Mouse (Mus musculus) brain, embryonic 14.5 days (tissue): ENCODE measurements around the gene Dhps.
A peak's percentile ranks its signal among the peaks of the same experiment; 100 is the strongest.

Experiments
- CTCF ChIP-seq: fragments of 200-500 bp; IDR thresholded peaks from 2 replicates; pipeline ENCODE4 v1.5.1; 2012; ENCODE audit warnings: inconsistent platforms, mild to moderate bottlenecking, moderate library complexity, borderline replicate concordance; ENCODE audit not compliant: insufficient read depth, insufficient read length; ENCODE audit errors: extremely low read depth
- POLR2A ChIP-seq: fragments of 200-500 bp; IDR thresholded peaks from 2 replicates; pipeline ENCODE4 v1.6.1; 2012; ENCODE audit warnings: mild to moderate bottlenecking, inconsistent platforms, borderline replicate concordance; ENCODE audit not compliant: poor library complexity, insufficient read depth, insufficient read length, severe bottlenecking; ENCODE audit errors: extremely low read depth

- TF ChIP-seq CTCF = no peak
- peak; percentile 64 for TF ChIP-seq POLR2A
Measured at GRCm38 (mm10) chr8:85071514-85072281, at the start of gene Dhps.
